In genomic region chr8:42964507-42964906, GRCm38 (mm10) we compare ENCODE assay signal across 18 mouse cellular contexts.
"Had no signal": no experiment of that assay in that cellular context is flagged by ENCODE, and none has a peak within 500 bp of the region (broad histone marks: within the 10 kb centered on the region; RNA-seq: fewer than 3 reads in every experiment).

No protein-coding gene starts in this region.

- H3K4me3 ChIP-seq: lung, embryonic 15.5 days; megakaryocyte, embryonic 14.5 days; midbrain, embryonic 12.5 days; neural tube, embryonic 12.5 days; stomach, embryonic 15.5 days had no signal

- H3K4me1 ChIP-seq: lung, embryonic 15.5 days; megakaryocyte, embryonic 14.5 days; midbrain, embryonic 12.5 days; neural tube, embryonic 12.5 days; stomach, embryonic 15.5 days had no signal

- H3K9me3 ChIP-seq: lung, embryonic 15.5 days; megakaryocyte, embryonic 14.5 days; midbrain, embryonic 12.5 days; neural tube, embryonic 12.5 days; stomach, embryonic 15.5 days had no signal

- H3K27me3 ChIP-seq: lung, embryonic 15.5 days; megakaryocyte, embryonic 14.5 days; midbrain, embryonic 12.5 days; neural tube, embryonic 12.5 days; stomach, embryonic 15.5 days had no signal

- H3K4me2 ChIP-seq: lung, embryonic 15.5 days; midbrain, embryonic 12.5 days; neural tube, embryonic 12.5 days; stomach, embryonic 15.5 days had no signal

- H3K36me3 ChIP-seq: lung, embryonic 15.5 days; midbrain, embryonic 12.5 days; neural tube, embryonic 12.5 days; stomach, embryonic 15.5 days had no signal

- ATAC-seq: liver, postnatal 0 days; lung, postnatal 0 days; midbrain, embryonic 16.5 days had no signal

- H3K27ac ChIP-seq: lung, embryonic 15.5 days; macrophage; midbrain, embryonic 12.5 days; neural tube, embryonic 12.5 days; stomach, embryonic 15.5 days; stomach, postnatal 0 days had no signal

- H3K9ac ChIP-seq: liver, postnatal 0 days; lung, embryonic 15.5 days; midbrain, embryonic 12.5 days; neural tube, embryonic 12.5 days; stomach, embryonic 15.5 days had no signal

- DNase-seq: liver, postnatal 0 days; lung, adult 2 months; lung, postnatal 14 days; lung, postnatal 36 days; midbrain, embryonic 14.5 days; right cerebral cortex, postnatal 14 days; thymus, adult 2 months; thymus, postnatal 25 days; thymus, postnatal 4 days had no signal
